Mouse (Mus musculus) testis, adult 2 months (tissue): ENCODE data around the gene Sectm1b.

Experiments used
- CTCF ChIP-seq: fragments of 200-500 bp; IDR thresholded peaks from 2 replicates; pipeline ENCODE4 v1.5.1; 2012; ENCODE audit warnings: low read depth, mild to moderate bottlenecking, inconsistent platforms, low read length, moderate library complexity; ENCODE audit not compliant: control insufficient read depth, insufficient read depth, insufficient replicate concordance
- POLR2A ChIP-seq: fragments of 200-500 bp; IDR thresholded peaks from 2 replicates; pipeline ENCODE4 v1.6.1; 2012; ENCODE audit warnings: low read depth, mild to moderate bottlenecking, inconsistent platforms, low read length, moderate library complexity; ENCODE audit not compliant: control insufficient read depth

GRCm38 (mm10) chr11:121092606-121093585, 29.5 kb upstream of the Sectm1b start:
- TF ChIP-seq POLR2A: no peak
- no peak for TF ChIP-seq CTCF
